Mouse (Mus musculus) kidney, postnatal 14 days (tissue): ENCODE data around the gene Midn.
A peak's percentile ranks its signal among the peaks of the same experiment; 100 is the strongest.

ENCODE experiments used
- DNase-seq: peaks from one replicate; pipeline ENCODE4 v3.0.0; 2022; ENCODE audit warnings: mixed read lengths

Gene Midn

GRCm38 (mm10) chr10:80172527-80173292 lies 24.6 kb downstream of the Midn start, which contains the start of gene 1600002K03Rik:
Gene 1600002K03Rik, plus strand, starts transcription at chr10:80172944.
- peak; percentile 92 for DNase-seq

GRCm38 (mm10) chr10:80173358-80173757 lies 25.3 kb downstream of the Midn start:
- no peak for DNase-seq

DNA sequence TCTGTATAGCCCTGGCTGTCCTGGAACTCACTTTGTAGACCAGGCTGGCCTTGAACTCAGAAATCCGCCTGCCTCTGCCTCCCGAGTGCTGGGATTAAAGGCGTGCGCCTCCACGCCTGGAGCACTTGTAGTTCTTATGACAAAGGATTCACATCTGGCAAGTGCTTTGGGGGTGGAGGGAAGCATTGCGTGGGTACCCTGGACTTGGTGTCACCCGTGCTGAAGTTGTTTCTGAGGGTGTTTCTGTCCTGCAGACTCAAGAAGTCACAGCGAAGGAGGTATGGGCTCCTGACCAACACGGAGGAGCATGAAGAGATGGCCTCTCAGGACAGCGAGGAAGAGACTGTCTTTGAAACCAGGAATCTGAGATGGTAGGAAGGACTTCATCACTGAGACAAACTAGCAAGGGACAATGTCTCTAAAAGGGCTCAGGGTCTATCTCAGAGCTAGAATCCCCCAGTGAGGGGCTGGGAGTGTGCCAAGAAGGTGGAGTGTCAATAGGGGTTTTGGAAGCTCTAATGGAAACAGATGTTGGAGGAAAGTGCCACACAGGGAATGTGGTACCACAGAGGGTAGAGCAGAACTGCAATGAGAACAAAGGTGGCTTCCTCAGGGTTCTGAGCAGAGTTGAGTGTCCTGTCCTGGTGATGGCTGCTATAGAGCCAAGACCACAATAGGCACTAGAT lies 26.0 kb downstream of the Midn start:
- no peak for DNase-seq

- no peak for DNase-seq
Observed at GRCm38 (mm10) chr10:80174705-80175104, 26.6 kb downstream of the Midn start.

DNA sequence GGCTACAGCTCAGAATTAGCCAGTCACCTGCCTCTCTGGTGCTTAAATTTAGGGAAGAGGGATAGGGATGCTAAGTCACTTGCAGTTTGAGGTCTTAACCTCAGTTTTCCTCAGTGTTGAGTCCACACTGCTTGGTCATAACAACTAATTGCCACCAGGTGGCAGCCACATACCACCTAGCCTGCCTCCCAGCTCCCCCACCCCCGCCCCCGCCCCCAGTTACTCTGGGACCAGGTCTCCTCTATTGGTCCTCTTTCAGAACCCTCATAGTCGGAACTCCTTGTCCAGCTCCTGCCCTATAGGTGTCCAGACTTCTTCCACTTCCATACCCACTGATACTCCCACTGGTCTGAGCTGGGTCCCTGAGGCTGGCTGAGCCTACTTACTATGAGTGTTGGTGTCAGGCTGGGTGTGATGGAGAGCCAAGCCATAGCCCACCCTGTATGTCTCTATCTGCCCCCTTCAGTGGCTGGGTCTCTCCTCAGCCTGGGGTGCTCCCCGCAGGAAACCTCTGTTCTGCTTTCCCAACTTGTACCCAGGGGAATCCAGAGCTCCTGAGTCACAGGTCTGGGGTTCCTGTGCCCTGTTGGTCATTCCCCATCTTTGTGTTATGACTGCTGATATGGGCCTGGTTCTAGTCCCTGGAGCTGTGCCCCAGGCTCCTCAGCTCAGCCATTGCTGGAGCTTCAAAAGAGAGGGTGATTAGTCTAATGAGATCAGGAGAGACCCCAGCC lies 27.6 kb downstream of the Midn start:
- no peak for DNase-seq

GRCm38 (mm10) chr10:80176270-80176834 lies 28.3 kb downstream of the Midn start:
- no peak for DNase-seq

GRCm38 (mm10) chr10:80177441-80178279 lies 29.6 kb downstream of the Midn start:
- no peak for DNase-seq

DNA sequence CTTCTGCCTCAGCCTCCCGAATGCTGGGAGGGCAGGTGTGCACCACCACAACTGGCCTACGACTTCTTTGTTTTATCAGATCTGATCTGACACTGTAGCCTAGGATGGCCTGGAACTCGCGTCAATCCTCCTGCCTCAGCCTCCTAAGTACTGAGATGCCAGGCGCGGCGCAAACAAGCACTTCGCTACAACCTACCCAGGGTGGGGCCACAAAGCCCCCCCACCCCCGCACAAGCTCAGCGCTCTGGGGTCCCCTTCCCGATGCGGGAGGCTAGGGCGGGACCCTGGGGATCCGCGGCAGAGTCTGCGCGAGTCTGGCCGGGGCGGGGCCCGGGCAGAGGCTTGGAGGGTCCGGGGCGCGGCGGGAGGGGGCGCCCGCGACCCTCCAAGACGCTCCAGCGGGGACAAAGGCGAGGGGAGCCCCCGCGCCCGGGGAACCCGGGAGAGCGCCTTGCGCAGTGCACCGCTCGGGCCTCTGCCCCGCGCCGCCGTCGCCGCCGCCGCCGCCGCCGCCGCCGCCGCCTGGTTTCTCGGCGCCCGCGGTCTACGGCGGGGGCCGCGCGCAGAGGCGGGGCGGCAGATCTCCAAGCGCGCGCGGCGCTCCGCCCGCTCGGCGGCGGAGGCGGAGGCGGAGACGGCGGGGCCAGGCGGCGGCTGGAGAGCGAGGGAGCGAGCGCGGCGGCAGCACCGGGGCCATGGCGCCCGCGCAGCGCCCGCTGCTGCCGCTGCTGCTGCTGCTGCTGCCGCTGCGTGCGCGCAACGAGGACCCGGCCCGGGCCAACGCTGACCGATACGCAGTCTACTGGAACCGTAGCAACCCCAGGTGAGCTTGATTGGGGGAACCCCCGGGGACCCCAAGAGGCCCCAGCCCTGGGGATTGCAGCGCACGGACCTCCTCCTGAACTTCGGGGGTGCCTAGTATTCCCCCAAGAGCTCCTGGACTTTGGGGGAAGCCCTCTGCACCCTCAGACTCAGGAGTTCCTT lies 31.3 kb downstream of the Midn start, which contains the start of gene Efna2:
Gene Efna2 (plus strand): TSS at position 415 of the 984 bp plus-strand sequence.
- peak; percentile 63 for DNase-seq

- DNase-seq: no peak
Observed at GRCm38 (mm10) chr10:80180288-80180687, 32.2 kb downstream of the Midn start.

DNA sequence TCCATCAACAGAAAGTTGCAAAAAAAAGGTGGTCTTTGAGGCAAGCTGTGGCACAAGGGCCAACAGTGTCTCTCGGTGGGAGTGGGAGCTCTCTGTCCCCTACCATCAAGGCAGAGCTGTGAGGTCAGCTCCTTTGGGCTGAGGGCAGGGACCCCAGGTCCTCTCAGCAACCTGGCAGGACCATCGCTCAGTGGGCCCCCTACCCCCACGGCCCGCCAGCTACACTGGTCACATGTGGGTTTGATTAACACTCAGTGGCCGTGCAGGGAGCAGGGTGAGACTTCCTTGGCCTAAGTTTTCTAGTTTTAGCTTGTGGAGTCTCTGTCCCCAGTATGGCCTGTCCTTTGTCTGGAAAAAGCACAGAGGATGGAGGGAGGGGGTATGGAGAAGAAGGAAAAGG lies 32.8 kb downstream of the Midn start:
- no peak for DNase-seq

DNA sequence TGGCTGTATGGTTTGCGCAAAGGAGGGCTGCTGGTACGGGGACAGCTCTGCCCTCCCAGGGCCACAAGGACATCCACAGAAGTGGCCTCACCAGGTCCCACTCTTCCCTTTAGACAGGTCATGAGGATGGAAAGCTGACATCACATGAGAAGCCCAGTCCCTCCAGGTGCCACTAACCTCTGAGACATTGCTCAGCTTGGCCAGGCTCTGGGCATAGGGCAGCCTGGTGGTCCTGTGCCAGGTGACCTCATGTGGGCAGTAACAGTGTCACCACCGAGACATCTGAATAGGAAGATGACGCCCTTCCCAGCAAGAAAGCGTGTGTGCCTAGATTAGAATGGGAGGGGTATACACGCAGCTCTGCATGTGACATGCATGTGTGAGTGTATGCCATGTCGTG lies 34.5 kb downstream of the Midn start:
- DNase-seq: no peak

- DNase-seq: no peak
Observed at GRCm38 (mm10) chr10:80186649-80187048, 38.6 kb downstream of the Midn start.

DNA sequence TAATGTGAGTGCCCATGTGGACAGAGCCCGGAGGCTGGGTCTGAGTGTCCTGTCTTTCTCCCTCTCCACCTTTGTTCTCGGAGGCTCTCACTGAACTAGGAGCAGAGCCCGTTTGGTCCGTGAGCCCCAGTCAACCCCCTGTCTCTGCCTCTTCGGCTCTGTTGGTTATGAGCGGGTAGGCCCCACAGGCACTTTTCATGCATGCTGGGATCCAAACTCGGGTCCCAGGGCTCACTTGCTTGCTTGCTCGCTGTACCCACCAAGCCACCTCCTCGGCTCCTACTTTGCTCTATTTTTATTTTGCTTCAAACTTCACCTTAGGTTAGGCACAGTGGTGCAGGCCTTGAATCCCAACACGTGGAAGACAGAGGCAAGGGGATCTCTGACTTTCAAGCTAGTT lies 39.7 kb downstream of the Midn start:
- no peak for DNase-seq

DNA sequence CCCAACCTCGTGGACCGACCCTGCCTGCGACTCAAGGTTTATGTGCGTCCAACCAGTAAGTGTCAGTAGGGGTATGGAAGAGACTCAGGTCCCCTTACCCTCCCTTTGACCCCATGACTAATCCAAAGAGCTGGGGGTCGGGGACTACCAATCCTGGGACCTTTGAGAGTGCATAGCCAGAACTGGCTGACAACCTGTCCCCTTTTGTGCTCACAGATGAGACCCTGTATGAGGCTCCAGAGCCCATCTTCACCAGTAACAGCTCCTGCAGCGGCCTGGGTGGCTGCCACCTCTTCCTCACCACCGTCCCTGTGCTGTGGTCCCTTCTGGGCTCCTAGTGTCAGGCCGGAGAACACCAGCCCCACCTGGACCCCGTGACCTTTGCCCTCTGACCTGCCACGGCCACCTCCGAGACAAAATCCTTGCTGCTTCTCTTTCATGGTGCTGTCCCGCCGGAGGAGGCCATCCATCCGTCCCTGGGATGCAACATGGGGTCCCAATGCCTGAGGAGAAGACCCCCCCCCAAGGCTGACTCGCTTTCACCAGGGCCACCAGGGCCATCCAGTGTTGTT lies 40.5 kb downstream of the Midn start:
- no peak for DNase-seq

GRCm38 (mm10) chr10:80189999-80190398 lies 41.9 kb downstream of the Midn start:
- DNase-seq: no peak

- peak; percentile 46 for DNase-seq
Observed at GRCm38 (mm10) chr10:80190491-80191051, 42.5 kb downstream of the Midn start.

DNA sequence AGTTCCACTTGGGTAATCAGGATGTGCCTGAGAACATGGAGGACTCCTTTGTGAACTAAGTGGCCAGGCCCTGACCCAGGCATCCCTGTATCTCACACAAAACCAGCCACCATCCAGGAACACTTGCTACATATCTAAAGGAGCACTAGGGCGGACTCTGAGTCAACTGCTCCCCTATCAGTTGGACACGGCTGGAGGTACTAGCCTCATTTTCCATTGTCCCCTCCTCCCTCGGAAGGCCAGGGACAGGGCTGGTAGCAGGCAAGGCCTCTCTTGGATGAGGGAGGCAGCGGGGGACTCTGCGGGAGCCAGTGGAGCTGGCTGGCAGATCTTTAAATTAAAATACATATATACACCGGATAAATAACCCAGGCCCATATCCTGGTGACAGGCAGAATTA lies 45.9 kb downstream of the Midn start:
- DNase-seq: no peak

DNA sequence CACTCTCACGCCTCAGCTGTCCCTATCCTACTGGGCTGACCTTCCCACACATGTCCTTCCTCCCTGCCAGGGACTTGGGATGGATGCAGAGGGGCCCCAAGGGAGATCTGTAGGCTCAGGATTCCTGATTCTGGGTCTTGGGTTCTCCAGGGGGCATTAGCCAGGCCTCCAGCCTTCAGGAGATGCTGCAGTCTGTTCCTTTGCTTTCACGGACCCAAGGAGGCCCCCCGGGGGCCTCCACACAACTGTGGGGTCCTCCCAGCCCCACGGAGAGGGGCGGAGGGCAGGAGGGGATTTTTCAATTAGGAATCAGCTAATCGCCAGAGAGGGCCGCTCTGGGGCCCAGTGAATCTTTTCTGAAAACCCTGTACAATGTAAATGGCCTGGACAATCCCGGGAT lies 46.4 kb downstream of the Midn start:
- DNase-seq: no peak

DNA sequence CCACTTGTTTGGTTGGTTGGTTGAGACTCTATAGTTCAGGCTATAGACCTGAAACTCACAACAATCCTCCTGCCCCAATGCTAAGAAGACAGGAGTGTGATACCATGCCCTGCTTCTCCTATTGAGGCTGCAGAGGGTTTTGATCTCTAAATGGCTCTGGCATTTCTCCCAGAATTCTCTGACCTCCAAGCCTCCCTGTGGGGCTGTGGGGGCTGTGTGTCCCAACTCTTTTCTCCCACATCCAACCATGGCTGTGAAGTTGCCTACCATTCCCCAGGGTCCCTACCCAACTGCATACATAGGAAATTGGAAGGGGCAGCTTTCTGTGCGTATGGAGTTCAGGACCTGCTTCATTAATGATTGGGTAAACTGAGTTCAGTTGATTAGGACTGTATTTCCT lies 48.1 kb downstream of the Midn start:
- DNase-seq: no peak
